Mouse (Mus musculus): ENCODE measurements around the gene Il11ra1. TPM values are rescaled to one million over a fixed set of nuclear protein-coding genes. Genes with fewer than 3 reads are reported as not detected.

Gene Il11ra1
- polyA plus RNA-seq, 1 experiment, result 64.9 TPM

GRCm38 (mm10) chr4:41739260-41739659 lies 39.5 kb downstream of the Il11ra1 start:
- Histone ChIP-seq H3K27me3 (ENCODE audit: control insufficient read depth, insufficient read depth, low read length) (no peaks in the 10 kb centered on the region), H3K4me3 (replicated peaks; ENCODE audit: insufficient read depth, low read depth, low read length) (no peak overlapping the region), H3K27ac (ENCODE audit: insufficient read depth, low read length) (no peak overlapping the region), H3K4me1 (ENCODE audit: control insufficient read depth, insufficient read depth, low read length) (peaks cover 5% of the 10 kb centered on the region; the same call in 1 of the 2 replicates)
- DNase-seq, result no peak
- 91% methylated on average over 13 of the region's 13 CpGs for WGBS
- TF ChIP-seq POLR2A (IDR thresholded peaks at IDR 0.05; ENCODE audit: borderline replicate concordance, insufficient read depth, low read length) (no peak), CTCF (IDR thresholded peaks at IDR 0.05; ENCODE audit: borderline replicate concordance, insufficient read depth, low read depth, low read length) (no peak)

DNA sequence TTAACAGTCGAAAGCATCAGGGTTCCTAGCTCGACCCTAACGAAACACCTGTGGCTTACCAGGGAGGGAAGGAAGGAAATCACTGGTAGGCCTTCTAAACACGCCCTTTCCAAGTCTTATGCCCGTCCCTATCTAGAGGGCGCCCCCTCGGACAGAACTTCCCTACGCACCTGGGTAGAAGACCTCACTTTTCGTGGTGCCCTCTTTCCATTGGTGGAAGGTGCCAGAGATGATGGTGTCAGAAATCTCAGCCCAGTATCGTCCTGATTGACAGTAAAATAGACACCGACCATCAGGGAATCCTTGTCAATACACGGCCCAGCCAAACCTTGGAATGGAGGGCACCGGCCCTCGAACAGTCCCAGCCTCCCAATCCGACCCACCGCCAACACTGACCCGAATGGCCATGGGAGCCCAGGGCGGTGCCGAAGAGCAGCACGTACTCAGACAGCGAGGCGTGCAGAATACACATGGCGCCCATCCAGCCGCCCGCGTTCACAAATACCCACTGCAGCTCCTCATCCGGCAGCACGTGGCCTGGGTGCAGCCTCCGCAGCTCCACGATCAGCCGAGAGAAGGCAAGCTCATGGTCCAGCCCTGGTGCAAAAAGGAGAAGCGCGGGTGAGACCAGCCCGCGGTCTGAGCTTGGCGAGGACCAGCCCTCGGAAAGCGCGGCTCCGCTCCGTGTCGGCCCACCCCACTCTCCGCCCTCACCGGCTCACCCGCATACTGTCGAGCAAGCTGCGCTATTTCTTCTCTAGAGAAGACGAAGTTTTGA lies 40.8 kb downstream of the Il11ra1 start:
- Histone ChIP-seq H3K4me1 (ENCODE audit: control insufficient read depth, insufficient read depth, low read length) (peaks cover 5% of the 10 kb centered on the region; the same call in 1 of the 2 replicates), H3K27ac (ENCODE audit: insufficient read depth, low read length) (peak overlapping the region; percentile 60; the same call in 1 of the 2 replicates), H3K27me3 (ENCODE audit: control insufficient read depth, insufficient read depth, low read length) (no peaks in the 10 kb centered on the region), H3K4me3 (replicated peaks; ENCODE audit: insufficient read depth, low read depth, low read length) (peak overlapping the region; percentile 79)
- peak in 1 of 2 experiments; percentile 65 for DNase-seq
- no peak for TF ChIP-seq POLR2A (IDR thresholded peaks at IDR 0.05; ENCODE audit: borderline replicate concordance, insufficient read depth, low read length)
- no peak for TF ChIP-seq CTCF (IDR thresholded peaks at IDR 0.05; ENCODE audit: borderline replicate concordance, insufficient read depth, low read depth, low read length)
- WGBS, result under 1% methylated on average over 48 of the region's 48 CpGs

DNA sequence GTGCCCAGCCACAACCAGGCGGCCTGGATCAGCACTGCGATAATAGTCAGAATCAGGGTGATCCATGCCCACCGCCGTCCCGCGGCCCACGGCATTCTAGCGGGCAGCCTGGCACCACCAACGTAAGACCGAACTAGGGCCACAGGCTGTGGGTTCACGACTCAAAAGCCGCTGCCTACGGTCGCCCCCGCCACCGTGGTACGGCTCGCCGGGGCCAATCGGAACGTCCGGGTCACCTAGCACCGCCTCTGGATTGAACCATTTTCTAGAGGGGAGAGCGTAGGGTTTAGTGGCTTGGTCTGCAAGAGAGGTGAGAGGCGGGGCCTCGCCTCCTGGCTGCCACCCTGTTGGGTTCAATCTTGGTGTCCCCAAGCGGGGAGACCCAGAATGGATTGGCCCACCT lies 41.4 kb downstream of the Il11ra1 start:
- under 1% methylated on average over 27 of the region's 27 CpGs for WGBS

DNA sequence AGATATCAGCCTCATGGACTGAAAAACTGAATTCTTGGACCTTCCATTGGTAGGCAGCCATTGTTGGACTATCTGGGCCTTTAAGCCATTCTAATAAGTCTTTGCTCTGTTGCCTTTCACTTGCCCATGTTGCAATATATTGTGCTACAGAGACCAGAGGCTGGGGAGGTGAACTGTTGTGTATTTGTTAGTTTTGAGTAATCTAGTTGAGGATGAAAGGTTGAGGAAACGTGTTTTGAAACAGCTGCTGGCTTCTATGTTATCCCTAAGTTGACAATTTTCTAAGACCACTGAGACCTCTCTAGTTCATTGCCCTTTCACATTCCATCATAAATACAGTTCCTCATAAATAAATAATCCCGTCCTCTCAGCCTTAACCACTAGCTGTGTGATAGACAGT lies 44.3 kb downstream of the Il11ra1 start:
- H3K4me1 ChIP-seq (ENCODE audit: control insufficient read depth, insufficient read depth, low read length), result peaks cover 5% of the 10 kb centered on the region; the same call in 1 of the 2 replicates
- no peak overlapping the region for H3K27ac ChIP-seq (ENCODE audit: insufficient read depth, low read length)
- H3K4me3 ChIP-seq (replicated peaks; ENCODE audit: insufficient read depth, low read depth, low read length), result no peak overlapping the region
- TF ChIP-seq POLR2A (IDR thresholded peaks at IDR 0.05; ENCODE audit: borderline replicate concordance, insufficient read depth, low read length) (no peak), CTCF (IDR thresholded peaks at IDR 0.05; ENCODE audit: borderline replicate concordance, insufficient read depth, low read depth, low read length) (no peak)
- no peaks in the 10 kb centered on the region for H3K27me3 ChIP-seq (ENCODE audit: control insufficient read depth, insufficient read depth, low read length)
- WGBS, result 73% methylated on average over 2 of the region's 2 CpGs
- no peak for DNase-seq

More for the DNA sequence above, 41.4 kb downstream of the Il11ra1 start:
- H3K27me3 ChIP-seq (ENCODE audit: control insufficient read depth, insufficient read depth, low read length), result no peaks in the 10 kb centered on the region
- H3K4me1 ChIP-seq (ENCODE audit: control insufficient read depth, insufficient read depth, low read length), result peaks cover 5% of the 10 kb centered on the region; the same call in 1 of the 2 replicates
- TF ChIP-seq CTCF (IDR thresholded peaks at IDR 0.05; ENCODE audit: borderline replicate concordance, insufficient read depth, low read depth, low read length) (no peak), POLR2A (IDR thresholded peaks at IDR 0.05; ENCODE audit: borderline replicate concordance, insufficient read depth, low read length) (peak; percentile 93)
- DNase-seq, result peak; percentile 95 to 98
- H3K27ac ChIP-seq (ENCODE audit: insufficient read depth, low read length), result peak overlapping the region; percentile 60; the same call in 1 of the 2 replicates
- peak overlapping the region; percentile 79 for H3K4me3 ChIP-seq (replicated peaks; ENCODE audit: insufficient read depth, low read depth, low read length)

DNA sequence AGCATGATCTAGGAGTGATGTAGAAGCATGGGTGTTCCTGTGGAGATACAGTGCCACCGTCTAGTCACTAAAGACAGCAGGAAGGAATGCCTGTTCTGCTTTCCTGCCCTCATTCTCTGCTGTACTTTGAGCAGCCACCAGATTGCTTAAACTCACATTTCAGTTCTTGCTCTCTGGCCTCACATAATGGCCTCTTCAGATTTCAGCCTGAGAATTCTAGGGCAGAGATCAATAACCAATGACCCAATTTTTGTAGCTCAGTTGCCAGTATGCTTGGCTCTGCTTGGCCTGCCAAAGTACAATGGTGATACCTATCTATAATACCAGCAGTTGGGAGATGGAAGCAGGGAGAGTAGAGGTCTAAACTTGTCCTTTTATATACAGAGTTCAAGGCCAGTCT lies 45.2 kb downstream of the Il11ra1 start:
- Histone ChIP-seq H3K4me1 (ENCODE audit: control insufficient read depth, insufficient read depth, low read length) (no peaks in the 10 kb centered on the region), H3K27me3 (ENCODE audit: control insufficient read depth, insufficient read depth, low read length) (no peaks in the 10 kb centered on the region), H3K27ac (ENCODE audit: insufficient read depth, low read length) (no peak overlapping the region), H3K4me3 (replicated peaks; ENCODE audit: insufficient read depth, low read depth, low read length) (no peak overlapping the region)
- DNase-seq, result no peak
- 88% methylated on average over 1 of the region's 1 CpGs for WGBS
- TF ChIP-seq CTCF (IDR thresholded peaks at IDR 0.05; ENCODE audit: borderline replicate concordance, insufficient read depth, low read depth, low read length), result no peak
- no peak for TF ChIP-seq POLR2A (IDR thresholded peaks at IDR 0.05; ENCODE audit: borderline replicate concordance, insufficient read depth, low read length)

GRCm38 (mm10) chr4:41754797-41755337 lies 55.1 kb downstream of the Il11ra1 start, which contains the start of gene Galt:
Gene Galt, plus strand, starts transcription at chr4:41755228.
- Histone ChIP-seq H3K4me3 (replicated peaks; ENCODE audit: insufficient read depth, low read depth, low read length) (peak within 1 kb of the TSS; percentile 90), H3K27ac (ENCODE audit: insufficient read depth, low read length) (peak within 1 kb of the TSS; percentile 93), H3K4me1 (ENCODE audit: control insufficient read depth, insufficient read depth, low read length) (peaks cover 20% of the 10 kb centered on the region), H3K27me3 (ENCODE audit: control insufficient read depth, insufficient read depth, low read length) (no peaks in the 10 kb centered on the region)
- TF ChIP-seq CTCF (IDR thresholded peaks at IDR 0.05; ENCODE audit: borderline replicate concordance, insufficient read depth, low read depth, low read length), result no peak
- TF ChIP-seq POLR2A (IDR thresholded peaks at IDR 0.05; ENCODE audit: borderline replicate concordance, insufficient read depth, low read length), result peak; percentile 36; the same call in 1 of the 2 replicates
- WGBS, result 10% methylated on average over 14 of the region's 14 CpGs
- peak in 1 of 2 experiments; percentile 88 for DNase-seq

DNA sequence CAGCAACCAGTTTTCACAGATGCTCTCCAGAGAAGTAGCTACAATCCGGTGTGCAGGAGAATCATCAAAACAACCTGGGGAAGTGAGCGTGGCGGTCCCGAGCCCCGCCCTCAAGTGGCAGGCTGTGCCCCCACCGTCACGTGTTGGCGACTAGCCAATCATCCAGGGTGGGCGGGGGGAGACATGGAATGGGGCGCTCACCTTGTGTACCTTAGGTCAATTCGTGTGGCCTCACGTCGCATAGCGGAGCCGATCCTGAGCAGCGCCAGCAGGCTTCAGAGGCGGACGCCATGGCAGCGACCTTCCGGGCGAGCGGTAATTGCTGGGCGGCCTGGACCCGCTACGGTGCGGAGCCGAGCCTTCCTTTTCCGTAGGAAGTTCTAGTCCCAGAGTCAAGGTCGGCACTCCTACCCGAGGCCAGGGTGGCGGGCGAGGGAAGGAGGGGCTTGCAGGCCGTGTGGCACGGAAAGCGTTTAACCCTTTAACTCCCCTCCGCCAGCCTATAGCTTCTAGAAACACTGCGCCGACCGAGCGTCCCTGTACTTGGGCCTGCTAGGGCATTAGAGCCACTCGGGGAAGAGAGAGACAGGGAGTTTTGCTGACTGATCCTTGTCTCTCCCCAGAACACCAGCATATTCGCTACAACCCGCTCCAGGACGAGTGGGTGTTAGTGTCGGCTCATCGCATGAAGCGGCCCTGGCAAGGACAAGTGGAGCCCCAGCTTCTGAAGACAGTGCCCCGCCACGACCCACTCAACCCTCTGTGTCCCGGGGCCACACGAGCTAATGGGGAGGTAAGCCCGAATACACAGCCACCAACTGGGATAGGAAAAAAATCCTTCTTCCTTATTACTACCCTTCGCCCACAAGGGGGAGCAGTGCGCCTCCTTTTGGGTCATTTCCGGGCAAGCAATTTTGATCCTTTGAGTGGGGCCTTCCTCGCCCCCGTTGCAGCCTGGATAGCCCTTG lies 55.8 kb downstream of the Il11ra1 start, which contains the start of gene Sigmar1:
Gene Sigmar1 (minus strand): TSS at position 820 of the 968 bp plus-strand sequence.
- under 1% methylated on average over 57 of the region's 57 CpGs for WGBS
- peak; percentile 86 to 94 for DNase-seq
- Histone ChIP-seq H3K4me3 (replicated peaks; ENCODE audit: insufficient read depth, low read depth, low read length) (peak within 1 kb of the TSS; percentile 90), H3K27me3 (ENCODE audit: control insufficient read depth, insufficient read depth, low read length) (no peaks in the 10 kb centered on the region), H3K4me1 (ENCODE audit: control insufficient read depth, insufficient read depth, low read length) (peaks cover 23% of the 10 kb centered on the region), H3K27ac (ENCODE audit: insufficient read depth, low read length) (peak within 1 kb of the TSS; percentile 93)
- TF ChIP-seq CTCF (IDR thresholded peaks at IDR 0.05; ENCODE audit: borderline replicate concordance, insufficient read depth, low read depth, low read length) (peak; percentile 82), POLR2A (IDR thresholded peaks at IDR 0.05; ENCODE audit: borderline replicate concordance, insufficient read depth, low read length) (peak; percentile 34; the same call in 1 of the 2 replicates)
